Mouse (Mus musculus): ENCODE data around the gene Tnfrsf11a. TPM values are rescaled to one million over a fixed set of nuclear protein-coding genes. Genes with fewer than 3 reads are reported as not detected.

The Tnfrsf11a gene
- total RNA-seq, 2 experiments from 2014 or later, result 2.8 to 2.9 TPM

DNA sequence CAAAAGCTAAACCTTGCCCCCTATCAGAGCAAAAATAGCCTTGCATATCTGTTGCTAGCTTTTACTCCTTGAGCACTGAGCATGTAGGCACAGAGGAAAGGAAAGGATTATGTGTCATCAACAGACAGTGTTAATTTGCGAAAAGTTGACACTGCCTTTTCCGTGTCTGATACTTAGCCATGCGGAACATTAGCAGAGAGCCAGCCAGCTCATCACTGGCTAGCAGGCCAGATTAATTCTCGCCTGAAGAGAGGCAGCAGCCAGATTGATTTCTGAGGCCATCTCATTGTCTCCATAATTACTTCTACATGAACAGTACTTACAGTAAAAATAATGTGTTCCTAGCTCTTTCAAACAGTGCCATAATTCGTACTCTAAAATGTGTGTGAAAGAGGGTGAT, 48.7 kb downstream of the Tnfrsf11a start:
- no peak for DNase-seq

DNA sequence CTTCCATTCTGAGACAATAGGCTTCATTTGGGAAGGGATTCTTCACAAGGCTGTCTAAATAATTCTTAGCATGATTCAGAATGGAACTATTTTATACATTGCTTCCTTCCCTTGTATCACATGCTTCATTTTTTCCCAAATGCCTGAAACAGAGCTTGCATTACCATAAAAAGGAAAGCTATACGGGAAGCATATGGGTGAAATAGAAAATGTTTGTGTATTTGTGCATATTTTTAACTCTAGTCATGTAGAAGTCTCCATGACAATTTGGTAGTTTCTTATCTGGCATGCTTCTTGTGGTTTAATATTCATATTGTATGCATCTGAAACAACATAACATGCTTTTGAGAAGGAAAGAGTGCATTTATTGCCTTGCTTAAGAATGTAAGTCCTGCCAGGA, 52.3 kb downstream of the Tnfrsf11a start:
- DNase-seq, result no peak

DNA sequence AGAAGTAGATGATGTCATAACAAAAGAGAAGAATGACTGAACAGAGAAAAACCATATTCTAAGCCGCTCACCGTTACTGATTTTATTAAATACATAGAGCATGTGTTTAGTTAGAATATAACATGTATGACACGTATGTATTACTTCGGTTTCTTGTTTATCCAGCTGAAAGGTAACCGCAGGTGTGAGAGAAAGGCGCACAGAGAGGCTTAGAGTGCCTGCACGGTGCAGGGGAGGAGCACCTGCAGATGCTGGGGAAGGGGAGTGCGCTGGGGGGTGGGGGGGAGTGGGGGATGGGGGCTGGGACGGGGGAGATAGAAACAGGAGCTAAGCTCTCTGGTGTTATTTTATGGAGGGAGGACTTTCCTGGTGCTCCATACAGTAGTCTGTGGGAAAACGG, 62.4 kb downstream of the Tnfrsf11a start:
- DNase-seq, result no peak

DNA sequence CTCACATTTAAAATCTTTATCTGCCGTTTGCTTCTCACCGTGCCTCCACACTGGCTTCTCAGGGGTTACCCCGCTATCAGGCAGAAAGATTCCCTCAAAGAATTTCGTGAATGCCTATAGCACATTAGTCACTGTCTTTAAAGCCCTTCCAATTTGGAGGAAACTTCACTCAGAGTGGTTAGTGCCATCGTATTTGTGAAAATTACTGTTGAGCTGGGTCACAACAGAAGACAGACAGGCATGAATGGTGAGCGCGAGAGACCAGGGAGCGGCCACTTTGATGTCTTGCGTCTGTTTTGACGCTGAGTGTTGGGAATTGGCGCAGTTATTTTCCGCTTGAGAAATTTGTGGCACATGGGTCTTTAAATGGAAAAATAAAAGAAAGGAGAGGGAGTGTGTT, 62.9 kb downstream of the Tnfrsf11a start:
- no peak for DNase-seq

DNA sequence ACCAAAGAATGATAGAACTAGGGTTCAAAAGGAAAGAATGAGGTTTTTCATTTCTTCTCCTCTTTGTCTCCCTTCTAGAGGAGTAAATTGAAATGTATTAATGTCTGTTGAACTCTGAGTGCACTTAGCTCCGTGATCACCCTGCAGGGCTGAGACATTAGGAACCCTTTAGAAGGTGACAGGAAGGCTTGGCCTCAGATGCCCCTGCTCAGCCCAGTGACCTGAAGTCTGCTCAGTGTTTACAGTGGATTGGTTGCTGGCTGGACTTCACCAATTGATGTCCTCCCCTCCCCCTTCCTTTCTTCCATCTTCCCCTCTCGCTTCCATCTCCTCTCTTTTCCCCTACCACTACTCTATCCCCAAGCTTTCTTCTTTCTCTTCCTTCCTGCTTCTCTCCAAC, 63.3 kb downstream of the Tnfrsf11a start:
- no peak for DNase-seq

DNA sequence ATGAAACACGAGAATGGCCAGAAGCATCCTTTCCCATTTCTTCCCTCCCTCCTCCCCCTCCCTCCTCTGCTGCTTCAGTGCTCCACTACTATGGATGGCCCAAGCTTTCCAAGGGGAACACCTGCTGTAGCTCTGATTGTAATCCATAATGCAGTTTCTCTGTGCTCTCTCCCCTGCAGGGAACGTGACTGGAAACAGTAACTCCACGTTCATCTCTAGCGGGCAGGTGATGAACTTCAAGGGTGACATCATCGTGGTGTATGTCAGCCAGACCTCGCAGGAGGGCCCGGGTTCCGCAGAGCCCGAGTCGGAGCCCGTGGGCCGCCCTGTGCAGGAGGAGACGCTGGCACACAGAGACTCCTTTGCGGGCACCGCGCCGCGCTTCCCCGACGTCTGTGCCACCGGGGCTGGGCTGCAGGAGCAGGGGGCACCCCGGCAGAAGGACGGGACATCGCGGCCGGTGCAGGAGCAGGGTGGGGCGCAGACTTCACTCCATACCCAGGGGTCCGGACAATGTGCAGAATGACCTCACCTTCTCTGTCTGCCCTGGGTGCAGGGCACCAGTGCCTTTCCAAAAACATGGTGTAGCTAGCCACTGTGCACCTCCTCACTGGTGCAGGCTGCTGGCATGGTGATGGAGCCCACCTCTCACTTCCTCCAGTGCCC, 64.0 kb downstream of the Tnfrsf11a start:
- DNase-seq, result peak in 1 of 2 experiments; percentile 2

DNA sequence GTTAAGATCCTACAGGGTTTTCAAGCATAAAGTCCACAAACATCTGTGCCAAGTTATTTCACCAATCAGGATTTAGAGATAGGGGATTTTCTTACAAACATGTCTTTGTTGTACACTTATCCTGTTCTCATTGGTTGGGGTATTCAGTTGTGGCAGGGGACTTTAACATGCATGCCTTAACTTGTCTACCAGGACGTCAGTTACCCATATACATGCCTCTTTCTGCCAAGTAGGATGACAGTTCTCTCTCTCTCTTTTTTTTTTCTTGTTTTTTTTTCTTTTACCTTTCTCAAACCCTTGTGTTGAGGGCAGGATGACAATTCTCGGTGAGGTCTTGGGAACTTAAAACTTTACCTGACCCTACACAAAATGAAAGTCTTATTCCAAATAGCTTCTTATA, 65.9 kb downstream of the Tnfrsf11a start:
- DNase-seq, result no peak

DNA sequence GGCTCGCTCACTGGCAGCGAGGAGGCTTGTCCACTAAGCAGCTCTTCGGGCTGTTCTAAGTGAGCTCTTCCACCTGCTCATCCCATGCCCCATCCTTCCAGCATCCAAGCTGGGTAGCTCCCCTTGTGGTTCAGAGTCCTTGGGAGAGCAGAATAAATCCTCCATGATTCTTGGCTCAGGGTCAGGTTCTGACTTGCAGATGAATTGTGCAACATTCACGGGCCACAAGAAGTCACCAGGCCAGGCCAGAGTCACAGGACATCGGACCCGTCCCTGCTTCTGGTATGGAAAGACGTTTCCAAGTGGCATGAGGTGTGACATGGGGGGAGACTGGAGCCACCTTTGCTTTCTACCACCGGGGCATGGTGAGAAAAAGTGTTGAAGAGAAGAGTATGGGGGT, 68.3 kb downstream of the Tnfrsf11a start:
- no peak for DNase-seq

DNA sequence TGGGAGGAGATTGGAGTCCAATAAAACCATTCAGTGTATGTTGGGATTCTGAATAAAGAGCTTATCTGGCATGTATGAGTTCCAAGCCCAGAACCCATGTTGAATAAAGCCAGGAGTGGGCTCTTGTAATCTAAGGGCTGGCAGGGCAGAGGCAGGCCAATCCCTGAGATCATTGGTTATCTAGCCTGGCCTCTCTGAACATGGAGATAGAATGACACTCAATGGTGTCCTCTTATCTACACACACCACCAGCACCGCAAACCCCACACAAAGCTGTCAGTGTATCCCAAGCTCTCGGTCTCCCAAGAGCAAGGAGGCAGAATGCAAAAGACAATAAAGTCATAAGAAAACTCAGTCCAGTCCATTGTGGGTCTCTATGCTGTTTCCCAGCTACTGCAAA, 70.8 kb downstream of the Tnfrsf11a start:
- DNase-seq, result no peak

DNA sequence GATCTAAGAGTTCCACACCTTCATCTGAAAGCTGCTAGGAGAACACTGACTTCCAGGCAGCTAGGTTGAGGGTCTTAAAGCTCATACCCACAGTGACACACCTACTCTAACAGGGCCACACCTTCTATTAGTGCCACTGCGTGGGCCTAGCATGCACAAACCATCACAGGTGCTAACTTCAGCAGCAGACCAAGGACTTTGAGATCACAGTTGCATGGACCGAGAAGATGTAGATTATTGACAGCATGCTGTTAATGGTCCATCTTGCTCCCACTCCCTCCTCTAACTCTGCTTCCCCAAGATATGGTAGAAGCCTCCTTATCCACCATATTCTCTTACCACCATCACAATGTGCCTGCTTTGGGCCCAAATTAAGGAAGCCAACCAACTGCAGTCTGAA, 79.2 kb downstream of the Tnfrsf11a start:
- no peak for DNase-seq

DNA sequence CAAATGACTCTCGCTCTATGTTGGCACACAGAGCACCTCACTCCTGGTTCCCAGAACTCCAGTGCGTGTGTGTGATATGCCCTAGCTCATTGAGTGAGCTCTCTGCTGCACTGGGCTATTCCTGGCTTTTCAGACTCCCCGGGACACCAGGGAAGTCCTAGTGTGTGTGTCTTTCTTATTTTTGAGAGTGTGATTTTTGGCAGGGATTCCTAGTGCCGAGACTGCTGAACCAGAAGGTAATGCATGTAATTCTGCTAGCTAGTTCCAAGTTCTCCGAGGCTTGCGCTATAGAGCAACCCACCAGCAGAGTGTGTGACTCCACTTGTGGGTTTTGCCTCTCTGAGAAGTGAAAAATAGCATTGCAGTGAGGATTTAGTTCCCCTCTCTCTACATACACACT, 96.1 kb downstream of the Tnfrsf11a start:
- no peak for DNase-seq

DNA sequence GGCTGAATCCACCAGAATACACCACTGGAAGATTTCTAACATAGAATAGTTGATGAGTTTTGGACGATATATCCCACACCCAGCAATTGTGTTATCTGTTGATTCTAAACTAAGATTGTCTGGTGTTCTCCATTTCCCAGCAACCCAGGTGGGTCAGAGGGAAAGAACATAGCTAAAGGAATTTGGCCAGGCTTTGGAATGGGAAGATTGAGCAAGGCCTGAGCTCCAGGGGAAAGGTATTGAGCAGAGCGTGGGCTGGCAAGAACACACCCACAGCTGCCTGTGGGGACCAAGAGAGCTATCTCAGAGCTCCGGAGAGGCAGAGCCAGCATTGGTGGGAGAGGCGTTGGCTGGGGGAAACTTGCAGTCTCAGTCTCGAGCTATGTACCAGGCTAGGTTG, 97.3 kb downstream of the Tnfrsf11a start:
- no peak for DNase-seq

DNA sequence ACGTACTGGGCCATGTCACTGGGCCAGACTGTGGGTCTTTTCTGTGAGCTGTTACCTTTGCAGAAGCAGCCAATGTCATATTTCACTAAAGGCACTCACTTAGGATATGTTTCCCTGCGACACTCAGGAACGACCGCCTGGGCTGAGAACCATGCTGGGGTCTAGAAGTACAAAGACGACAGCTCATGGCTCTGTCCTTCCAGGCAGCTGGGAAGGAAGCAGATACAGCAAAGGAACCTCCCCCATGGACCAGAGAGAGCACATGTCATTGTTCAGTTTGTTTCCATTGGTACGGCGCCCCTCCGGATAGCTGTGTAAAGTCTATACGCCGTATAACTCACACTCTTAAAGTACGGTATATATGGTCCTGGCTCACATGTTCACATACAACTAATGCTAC, 97.9 kb downstream of the Tnfrsf11a start:
- no peak for DNase-seq

DNA sequence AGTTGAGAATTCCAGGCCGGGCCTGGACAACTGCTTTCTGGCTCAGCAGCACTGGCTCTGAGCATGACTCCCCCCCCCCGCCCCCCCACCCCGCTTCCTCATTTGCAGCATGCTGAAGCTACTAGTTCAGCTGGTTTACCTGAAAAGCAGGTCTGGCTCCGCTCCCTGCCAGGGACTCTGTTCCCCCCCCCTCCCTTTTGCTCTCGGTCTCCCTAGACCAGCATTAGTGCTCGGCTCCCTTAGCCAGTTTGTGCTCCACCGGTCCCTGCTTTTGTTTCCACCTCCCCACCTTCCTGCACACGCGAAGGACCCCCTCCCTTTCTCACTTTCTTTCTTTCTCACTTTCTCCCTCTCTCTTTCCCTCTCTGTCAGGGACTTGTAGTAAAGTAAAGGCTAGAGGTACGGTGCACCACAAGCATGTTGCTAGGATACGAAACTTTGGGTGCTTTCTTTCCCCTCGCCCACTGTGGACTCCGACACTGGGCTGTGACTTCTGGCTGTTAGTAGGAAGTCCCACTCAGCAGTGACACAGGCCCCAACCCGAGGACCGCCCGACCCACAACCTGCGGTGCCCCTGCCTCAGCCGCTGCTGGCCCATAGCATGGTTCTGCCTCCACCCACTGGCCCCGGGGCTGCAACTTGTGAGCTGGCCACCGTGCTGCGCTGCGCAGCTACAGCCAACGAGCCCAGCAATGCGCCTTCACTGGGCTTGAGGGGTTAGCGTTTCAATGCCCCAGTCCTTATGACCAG, 100.2 kb downstream of the Tnfrsf11a start:
- no peak for DNase-seq

DNA sequence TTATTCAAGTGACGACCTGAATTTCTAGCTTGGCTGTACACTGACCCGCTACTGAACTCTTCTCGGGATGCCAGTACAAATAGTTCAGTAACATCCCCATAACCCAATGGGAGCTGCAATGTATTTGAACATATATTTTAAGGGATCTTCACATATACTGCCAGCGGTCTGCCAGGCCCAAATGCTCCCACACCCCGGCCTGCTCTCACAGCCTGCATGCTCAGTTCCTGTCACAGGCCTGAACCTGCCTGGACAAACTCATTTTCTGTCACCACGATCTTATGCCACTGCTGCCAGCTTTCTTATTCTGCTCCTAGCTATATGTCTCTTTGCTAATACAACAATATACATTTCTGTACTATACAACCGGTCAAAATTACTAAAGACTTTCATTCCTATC, 100.9 kb downstream of the Tnfrsf11a start:
- no peak for DNase-seq

DNA sequence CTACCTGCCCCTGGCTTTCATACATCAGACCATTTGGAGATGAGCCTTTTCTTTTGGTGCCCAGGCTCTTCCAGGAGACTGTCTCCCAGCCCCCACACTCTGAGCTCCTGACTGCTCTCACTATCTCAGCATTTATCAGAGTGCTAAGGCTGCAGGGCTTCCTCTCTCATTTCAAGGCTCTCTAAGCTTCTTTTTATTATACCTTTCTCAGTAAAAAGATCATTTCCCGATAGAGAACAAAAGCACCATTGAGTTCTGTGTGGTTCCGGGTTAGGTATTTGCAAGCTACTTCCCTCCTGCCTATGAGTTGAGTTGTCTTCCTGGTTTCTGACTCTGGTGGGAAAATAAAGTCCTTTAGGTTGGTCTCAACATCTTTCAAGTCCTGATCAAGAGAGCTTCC, 103.0 kb downstream of the Tnfrsf11a start:
- DNase-seq, result no peak

DNA sequence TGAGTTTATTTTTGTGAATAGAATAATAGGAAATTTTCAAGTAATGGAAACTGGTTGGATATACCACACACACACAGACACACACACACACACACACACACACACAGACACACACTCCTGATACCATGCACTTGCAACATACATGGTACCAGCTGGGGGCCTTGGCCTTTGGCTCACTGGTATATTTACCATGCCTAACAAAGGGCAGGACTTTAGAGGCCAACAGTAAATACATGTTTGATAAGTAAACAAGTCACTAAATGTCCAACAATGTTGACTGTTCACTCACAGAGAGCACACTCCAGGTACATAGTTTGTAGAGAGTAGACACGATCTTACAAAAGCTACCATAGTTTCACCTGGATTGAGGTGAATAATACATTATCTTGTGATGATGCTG, 104.6 kb downstream of the Tnfrsf11a start:
- DNase-seq, result no peak

DNA sequence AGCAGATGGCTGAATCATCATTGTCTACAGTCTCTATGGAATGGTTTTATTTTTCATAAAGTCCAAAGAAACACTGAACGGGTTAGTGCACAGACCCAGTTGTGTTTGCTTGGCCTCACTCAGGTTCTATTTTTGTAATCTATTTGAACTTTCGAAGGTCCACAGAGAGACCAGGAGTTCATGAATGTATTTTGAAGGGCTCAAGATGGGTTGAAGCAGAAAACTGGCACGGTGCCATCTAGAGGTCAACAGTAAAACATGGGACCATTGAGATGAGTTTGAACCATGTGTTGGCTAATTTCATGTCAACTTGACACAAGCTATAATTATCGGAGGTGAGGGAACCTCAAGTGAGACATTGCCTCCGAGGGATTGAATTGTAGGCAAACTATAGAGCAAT, 105.1 kb downstream of the Tnfrsf11a start:
- DNase-seq, result no peak

DNA sequence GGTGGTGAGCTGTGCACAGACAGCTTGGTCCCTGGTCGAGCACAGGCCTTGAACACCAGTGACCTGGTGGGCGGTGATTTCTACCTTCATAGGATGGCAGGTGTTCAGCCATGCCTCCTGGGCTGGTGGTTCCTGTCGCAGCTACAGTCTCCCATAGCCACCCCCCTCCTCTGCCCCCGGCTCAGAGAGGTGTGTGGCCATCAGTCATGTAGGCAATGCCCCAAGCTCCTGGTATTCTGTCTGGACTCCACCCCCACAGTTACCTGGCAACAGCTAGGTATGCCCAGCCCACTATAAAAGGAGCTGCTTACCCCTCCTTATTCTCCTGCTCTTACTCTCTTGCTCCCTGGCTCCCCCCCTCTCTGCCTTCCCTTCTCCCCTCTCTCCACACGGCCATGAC, 105.8 kb downstream of the Tnfrsf11a start:
- no peak for DNase-seq

DNA sequence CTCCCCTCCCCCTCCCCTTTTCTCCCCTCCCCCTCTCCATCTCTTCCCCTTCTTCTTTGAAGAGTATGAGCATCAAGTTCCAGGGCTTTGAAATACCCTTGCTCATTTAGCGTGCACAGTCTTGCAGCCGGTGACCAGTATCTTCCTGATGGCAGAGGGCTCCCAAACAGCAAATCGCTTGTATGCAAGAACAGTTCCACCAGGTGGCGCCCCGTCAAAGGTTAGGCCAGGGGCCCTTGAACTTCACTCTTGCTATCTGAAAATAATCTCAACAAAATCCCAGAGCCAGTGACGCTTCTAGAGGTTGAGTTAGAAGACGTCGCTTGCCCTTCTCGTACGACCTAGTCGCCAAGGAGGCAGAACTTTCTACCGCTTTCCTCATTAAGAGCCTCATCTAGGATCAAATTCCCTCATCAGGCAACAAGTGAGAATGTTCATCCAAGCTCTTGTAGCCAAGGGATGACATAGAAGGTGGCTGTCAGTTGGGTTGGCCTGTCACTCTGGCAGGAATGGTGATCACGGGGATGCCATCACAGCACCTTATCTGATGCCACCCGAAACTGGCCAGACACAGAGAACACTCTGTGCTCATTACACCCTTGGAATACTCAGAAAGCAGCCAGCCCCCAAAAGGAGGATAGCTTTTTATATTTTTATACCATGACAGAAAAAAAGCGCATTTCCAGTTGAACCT, 110.7 kb downstream of the Tnfrsf11a start:
- DNase-seq, result peak; percentile 64 to 74

DNA sequence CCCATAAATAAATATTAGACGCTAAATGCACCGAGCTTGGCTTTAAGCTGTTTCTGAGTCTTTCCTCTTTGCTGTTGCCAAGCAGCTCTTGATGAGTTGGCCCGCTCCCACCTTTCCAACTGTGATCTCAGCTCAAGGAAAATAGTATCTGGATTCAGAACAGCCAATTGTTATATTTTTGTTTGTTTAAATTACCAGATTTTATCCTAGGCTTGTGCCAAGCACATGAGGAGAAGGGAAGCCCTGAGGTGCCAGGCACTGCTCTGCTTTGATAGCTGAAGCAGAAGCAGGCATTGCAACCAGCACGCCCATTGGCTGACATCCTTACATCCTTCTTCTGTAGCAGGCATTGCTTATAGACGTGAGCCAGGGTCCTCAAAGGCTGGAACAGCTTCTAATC, 114.5 kb downstream of the Tnfrsf11a start:
- no peak for DNase-seq

Data from layer of hippocampus, postnatal 36 days (tissue).